Mouse (Mus musculus): Measurements from ENCODE around the gene Slc39a7. TPM values are rescaled to one million over a fixed set of nuclear protein-coding genes. Genes with fewer than 3 reads are reported as not detected.

Gene Slc39a7
- total and polyA plus RNA-seq, 2 experiments from 2014 or later = 152 to 229 TPM

DNA sequence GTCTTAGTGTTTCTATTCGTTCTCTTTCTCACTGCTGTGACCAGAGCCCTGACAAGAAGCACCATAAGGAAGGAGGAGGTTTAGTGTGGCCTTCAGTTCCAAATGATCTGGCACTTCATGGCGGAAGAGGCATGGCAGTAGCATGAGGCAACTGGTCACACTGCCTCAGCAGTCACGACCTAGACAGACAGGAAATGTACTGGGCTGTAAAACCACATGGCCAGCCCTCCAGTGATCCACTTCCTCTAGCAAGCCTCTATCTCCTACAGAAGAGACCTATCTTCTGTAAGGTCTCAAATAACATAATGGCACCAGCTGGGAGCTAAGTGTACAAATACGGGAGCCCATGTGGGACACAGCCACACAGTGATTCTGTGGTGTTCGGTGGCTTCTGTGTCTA lies 40.6 kb upstream of the Slc39a7 start:
- Histone ChIP-seq H3K4me2 (ENCODE audit: low read depth, low read length, poor library complexity, severe bottlenecking) (no peak overlapping the region), H3K4me1 (ENCODE audit: insufficient read depth, low read length) (no peaks in the 10 kb centered on the region; the same call in 1 of the 2 replicates), H3K27me3 (ENCODE audit: insufficient read depth, low read length) (no peaks in the 10 kb centered on the region), H3K9ac (replicated peaks; ENCODE audit: low read length, poor library complexity, severe bottlenecking) (no peak overlapping the region), H3K9me3 (ENCODE audit: low read length) (no peaks in the 10 kb centered on the region), H3K4me3 (ENCODE audit: low read depth, low read length) (no peak overlapping the region), H3K36me3 (ENCODE audit: insufficient read depth, low read length) (no peaks in the 10 kb centered on the region), H3K27ac (ENCODE audit: low read depth, low read length) (no peak overlapping the region)
- no peak for ATAC-seq (ENCODE audit: low FRiP score)
- no peak for TF ChIP-seq CTCF (IDR thresholded peaks at IDR 0.05)
- WGBS = 81% methylated on average over 5 of the region's 5 CpGs
- no peak for DNase-seq (ENCODE audit: low spot score)

DNA sequence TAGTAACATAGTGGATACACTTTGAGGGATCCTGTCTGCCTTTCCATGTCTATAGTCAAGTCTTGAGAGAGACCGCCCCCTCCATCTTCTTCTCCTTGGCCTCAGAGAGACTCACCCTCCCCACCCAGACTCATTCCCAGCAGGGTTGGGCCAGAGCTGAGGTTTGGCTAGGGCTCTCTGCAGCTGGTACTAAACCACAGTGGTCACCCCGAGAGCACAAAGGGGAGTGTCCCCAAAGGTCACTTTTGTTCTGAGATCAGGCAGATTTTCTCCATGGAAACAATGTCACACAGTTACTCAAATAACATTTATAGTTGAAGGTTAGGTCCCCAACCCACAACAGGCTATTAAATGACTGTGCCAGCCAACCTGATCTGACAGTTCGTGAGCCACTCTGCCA lies 37.4 kb upstream of the Slc39a7 start:
- Histone ChIP-seq H3K4me2 (ENCODE audit: low read depth, low read length, poor library complexity, severe bottlenecking) (no peak overlapping the region), H3K27me3 (ENCODE audit: insufficient read depth, low read length) (no peaks in the 10 kb centered on the region), H3K9me3 (ENCODE audit: low read length) (no peaks in the 10 kb centered on the region), H3K9ac (replicated peaks; ENCODE audit: low read length, poor library complexity, severe bottlenecking) (no peak overlapping the region), H3K4me1 (ENCODE audit: insufficient read depth, low read length) (no peaks in the 10 kb centered on the region), H3K4me3 (ENCODE audit: low read depth, low read length) (no peak overlapping the region), H3K36me3 (ENCODE audit: insufficient read depth, low read length) (no peaks in the 10 kb centered on the region), H3K27ac (ENCODE audit: low read depth, low read length) (no peak overlapping the region)
- WGBS = 52% methylated on average over 3 of the region's 3 CpGs
- TF ChIP-seq CTCF (IDR thresholded peaks at IDR 0.05) = no peak
- DNase-seq (ENCODE audit: low spot score) (no peak), ATAC-seq (ENCODE audit: low FRiP score) (no peak)

- DNase-seq (ENCODE audit: low spot score) (no peak), ATAC-seq (ENCODE audit: low FRiP score) (no peak)
- no peaks in the 10 kb centered on the region for H3K4me1 ChIP-seq (ENCODE audit: insufficient read depth, low read length)
- no peak overlapping the region for H3K27ac ChIP-seq (ENCODE audit: low read depth, low read length)
- no peak overlapping the region for H3K4me2 ChIP-seq (ENCODE audit: low read depth, low read length, poor library complexity, severe bottlenecking)
- H3K9me3 ChIP-seq (ENCODE audit: low read length) = no peaks in the 10 kb centered on the region
- 74% methylated on average over 6 of the region's 7 CpGs for WGBS
- H3K4me3 ChIP-seq (ENCODE audit: low read depth, low read length) = no peak overlapping the region
- no peak overlapping the region for H3K9ac ChIP-seq (replicated peaks; ENCODE audit: low read length, poor library complexity, severe bottlenecking)
- H3K27me3 ChIP-seq (ENCODE audit: insufficient read depth, low read length) = no peaks in the 10 kb centered on the region
- no peak for TF ChIP-seq CTCF (IDR thresholded peaks at IDR 0.05)
- H3K36me3 ChIP-seq (ENCODE audit: insufficient read depth, low read length) = 0 out of 2 replicates have a peak, but pooled peaks cover 6% of the 10 kb centered on the region
Observed at GRCm38 (mm10) chr17:34057224-34057623, 25.7 kb upstream of the Slc39a7 start.

DNA sequence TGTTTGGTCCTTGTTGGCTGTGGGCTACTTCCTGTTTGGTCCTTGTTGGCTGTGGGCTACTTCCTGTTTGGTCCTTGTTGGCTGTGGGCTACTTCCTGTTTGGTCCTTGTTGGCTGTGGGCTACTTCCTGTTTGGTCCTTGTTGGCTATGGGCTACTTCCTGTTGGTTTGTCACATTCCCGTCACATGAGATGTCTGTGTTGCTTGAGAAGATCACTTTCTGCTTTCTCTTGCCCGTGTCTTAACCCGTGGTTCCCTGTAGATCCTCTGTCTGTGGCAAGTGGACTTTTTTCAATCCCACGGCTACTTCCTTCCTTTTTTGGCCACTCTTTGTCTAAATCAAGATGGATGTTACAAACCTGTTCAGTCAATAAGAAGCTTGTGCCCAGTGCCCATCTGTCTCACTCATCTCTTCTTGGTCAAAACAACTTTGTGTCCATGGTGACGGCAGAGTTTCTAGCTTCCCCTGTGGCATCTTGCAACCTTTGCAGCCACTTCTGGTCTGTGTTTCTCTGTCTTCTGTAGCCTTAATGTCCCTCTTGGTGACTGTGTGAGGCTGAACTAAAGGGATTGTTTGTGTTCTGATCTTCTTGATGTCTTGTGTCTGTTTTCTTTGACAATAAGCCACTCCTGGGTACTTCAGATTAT lies 16.0 kb upstream of the Slc39a7 start:
- H3K4me2 ChIP-seq (ENCODE audit: low read depth, low read length, poor library complexity, severe bottlenecking) = no peak overlapping the region
- DNase-seq (ENCODE audit: low spot score) = no peak
- TF ChIP-seq CTCF (IDR thresholded peaks at IDR 0.05) = no peak
- no peaks in the 10 kb centered on the region for H3K27me3 ChIP-seq (ENCODE audit: insufficient read depth, low read length)
- 93% methylated on average over 5 of the region's 5 CpGs for WGBS
- no peak overlapping the region for H3K27ac ChIP-seq (ENCODE audit: low read depth, low read length)
- H3K36me3 ChIP-seq (ENCODE audit: insufficient read depth, low read length) = 0 out of 2 replicates have a peak, but pooled peaks cover 3% of the 10 kb centered on the region
- H3K4me3 ChIP-seq (ENCODE audit: low read depth, low read length) = no peak overlapping the region
- no peak for ATAC-seq (ENCODE audit: low FRiP score)
- no peaks in the 10 kb centered on the region for H3K4me1 ChIP-seq (ENCODE audit: insufficient read depth, low read length)
- no peaks in the 10 kb centered on the region for H3K9me3 ChIP-seq (ENCODE audit: low read length)
- no peak overlapping the region for H3K9ac ChIP-seq (replicated peaks; ENCODE audit: low read length, poor library complexity, severe bottlenecking)

DNA sequence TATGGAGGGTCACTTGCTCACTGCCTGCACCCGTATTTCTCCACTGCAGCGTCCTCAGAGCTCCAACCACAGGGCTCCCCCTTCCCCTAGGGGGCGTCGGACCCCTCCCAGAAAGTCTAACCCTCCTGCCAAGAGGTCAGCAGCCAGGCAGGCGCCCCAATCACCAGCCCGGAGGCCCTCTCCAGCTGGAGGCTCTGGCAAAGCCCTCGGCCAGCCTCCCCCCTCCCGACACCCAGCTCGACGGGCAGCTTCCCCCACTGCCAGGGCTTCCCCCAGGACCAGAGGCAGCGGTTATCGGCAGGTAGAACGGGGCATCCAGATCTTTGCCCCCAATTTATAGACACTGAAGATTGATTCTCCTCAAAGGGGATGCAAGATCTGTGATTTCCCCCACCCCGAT lies 14.5 kb upstream of the Slc39a7 start:
- no peaks in the 10 kb centered on the region for H3K9me3 ChIP-seq (ENCODE audit: low read length)
- H3K9ac ChIP-seq (replicated peaks; ENCODE audit: low read length, poor library complexity, severe bottlenecking) = no peak overlapping the region
- H3K4me3 ChIP-seq (ENCODE audit: low read depth, low read length) = no peak overlapping the region
- H3K4me2 ChIP-seq (ENCODE audit: low read depth, low read length, poor library complexity, severe bottlenecking) = no peak overlapping the region
- no peaks in the 10 kb centered on the region for H3K36me3 ChIP-seq (ENCODE audit: insufficient read depth, low read length)
- no peak for TF ChIP-seq CTCF (IDR thresholded peaks at IDR 0.05)
- no peaks in the 10 kb centered on the region for H3K4me1 ChIP-seq (ENCODE audit: insufficient read depth, low read length)
- no peak for DNase-seq (ENCODE audit: low spot score)
- H3K27ac ChIP-seq (ENCODE audit: low read depth, low read length) = no peak overlapping the region
- ATAC-seq (ENCODE audit: low FRiP score) = no peak
- WGBS = 79% methylated on average over 14 of the region's 14 CpGs
- H3K27me3 ChIP-seq (ENCODE audit: insufficient read depth, low read length) = no peaks in the 10 kb centered on the region

GRCm38 (mm10) chr17:34039562-34040450 lies 8.3 kb upstream of the Slc39a7 start:
- H3K9me3 ChIP-seq (ENCODE audit: low read length) = no peaks in the 10 kb centered on the region
- peak overlapping the region; percentile 28 for H3K4me3 ChIP-seq (ENCODE audit: low read depth, low read length)
- no peaks in the 10 kb centered on the region for H3K27me3 ChIP-seq (ENCODE audit: insufficient read depth, low read length)
- H3K4me1 ChIP-seq (ENCODE audit: insufficient read depth, low read length) = no peaks in the 10 kb centered on the region
- H3K4me2 ChIP-seq (ENCODE audit: low read depth, low read length, poor library complexity, severe bottlenecking) = peak overlapping the region; percentile 49
- peaks cover 24% of the 10 kb centered on the region for H3K36me3 ChIP-seq (ENCODE audit: insufficient read depth, low read length)
- H3K9ac ChIP-seq (replicated peaks; ENCODE audit: low read length, poor library complexity, severe bottlenecking) = peak overlapping the region; percentile 39; the same call in 1 of the 2 replicates
- DNase-seq (ENCODE audit: low spot score) (peak; percentile 33), ATAC-seq (ENCODE audit: low FRiP score) (no peak)
- no peak for TF ChIP-seq CTCF (IDR thresholded peaks at IDR 0.05)
- no peak overlapping the region for H3K27ac ChIP-seq (ENCODE audit: low read depth, low read length)
- 34% methylated on average over 17 of the region's 17 CpGs for WGBS
